Mouse (Mus musculus) left cerebral cortex, adult 11 months (tissue): ENCODE results near the gene Troap.

Experiments
- DNase-seq: peaks from one replicate; pipeline ENCODE4 v3.0.0; 2022; ENCODE audit warnings: low spot score

Gene Troap

DNA sequence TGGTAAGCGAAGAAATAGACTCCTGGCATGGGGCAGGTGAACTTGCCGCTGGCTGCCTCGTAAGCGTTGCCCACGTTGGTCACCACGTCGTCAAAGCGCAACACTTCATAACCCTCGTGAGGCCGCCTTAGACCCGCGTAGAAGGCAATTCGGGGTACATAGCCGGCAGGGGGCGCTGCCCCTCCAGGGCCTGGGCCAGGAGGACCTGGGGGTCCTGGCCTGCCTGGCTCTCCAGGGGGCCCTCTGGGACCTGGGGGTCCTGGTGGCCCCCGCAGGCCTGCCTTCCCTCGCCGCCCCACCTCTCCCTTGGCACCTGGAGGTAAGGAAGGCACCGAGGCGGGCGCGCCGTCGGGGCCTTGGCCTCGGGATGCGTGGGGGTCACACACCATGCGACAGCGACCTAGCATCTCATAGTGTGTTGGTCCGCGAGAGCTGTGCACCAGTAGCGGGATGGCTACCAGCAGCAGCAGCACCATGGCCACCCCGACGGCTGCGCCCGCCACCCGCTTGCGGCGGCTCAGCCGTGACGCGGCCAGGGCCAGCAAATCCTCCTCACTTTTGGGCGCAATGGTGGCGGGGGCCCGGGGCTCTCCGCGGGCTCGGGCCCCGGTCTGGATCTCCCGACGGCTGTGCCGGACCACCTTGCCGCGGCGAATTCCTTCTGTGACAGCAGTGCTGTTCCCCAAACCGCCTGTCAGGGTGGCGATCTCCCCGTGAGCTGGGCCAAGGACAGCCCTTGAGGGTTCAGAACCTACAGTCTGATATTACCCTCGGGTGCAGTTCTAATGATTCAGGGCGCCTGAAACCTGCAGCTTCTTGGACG is 13.1 kb downstream of the Troap start, which contains the start of gene C1ql4:
Gene C1ql4 (minus strand): TSS at position 565 of the 823 bp plus-strand sequence.
- no peak for DNase-seq

DNA sequence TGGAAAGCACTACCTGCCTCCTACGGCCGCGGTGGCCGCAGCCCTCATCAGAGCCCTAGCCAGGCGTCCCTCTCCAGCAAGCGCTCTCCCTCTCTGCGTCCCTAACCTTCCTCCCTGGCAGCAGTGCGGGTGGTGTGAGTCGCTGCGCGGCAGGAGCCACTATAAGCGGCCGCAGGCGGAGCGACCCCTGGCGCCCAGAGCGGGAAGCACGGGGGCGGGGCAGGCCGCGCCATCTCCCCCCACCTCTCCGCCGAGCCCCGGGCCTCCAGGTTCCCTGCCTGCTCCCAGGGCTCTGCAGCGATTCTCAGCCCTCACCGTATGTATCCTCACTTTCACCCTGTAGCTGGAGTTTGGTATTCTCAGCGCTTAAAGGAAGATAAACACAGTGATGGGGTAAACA is 13.9 kb downstream of the Troap start:
- DNase-seq, result no peak

DNA sequence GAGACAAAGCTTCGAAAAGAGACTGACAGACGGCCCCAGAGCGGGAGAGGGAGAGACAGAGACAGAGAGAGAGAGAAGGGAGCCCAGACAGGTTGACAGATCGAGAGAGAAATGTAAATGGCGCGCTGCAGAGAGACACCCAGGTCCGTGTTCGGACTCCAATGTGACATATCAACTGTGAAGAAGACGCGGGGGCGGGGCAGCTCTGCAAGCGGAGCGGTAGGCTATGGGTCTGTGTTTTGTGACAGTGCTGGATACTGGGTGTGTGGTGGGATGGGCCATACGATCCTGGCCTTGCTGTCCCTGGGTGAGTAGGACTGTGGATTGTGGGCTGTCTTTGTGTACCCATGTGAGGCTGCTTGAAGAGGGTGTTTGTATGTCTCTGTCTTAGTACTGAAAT is 14.7 kb downstream of the Troap start:
- no peak for DNase-seq

DNA sequence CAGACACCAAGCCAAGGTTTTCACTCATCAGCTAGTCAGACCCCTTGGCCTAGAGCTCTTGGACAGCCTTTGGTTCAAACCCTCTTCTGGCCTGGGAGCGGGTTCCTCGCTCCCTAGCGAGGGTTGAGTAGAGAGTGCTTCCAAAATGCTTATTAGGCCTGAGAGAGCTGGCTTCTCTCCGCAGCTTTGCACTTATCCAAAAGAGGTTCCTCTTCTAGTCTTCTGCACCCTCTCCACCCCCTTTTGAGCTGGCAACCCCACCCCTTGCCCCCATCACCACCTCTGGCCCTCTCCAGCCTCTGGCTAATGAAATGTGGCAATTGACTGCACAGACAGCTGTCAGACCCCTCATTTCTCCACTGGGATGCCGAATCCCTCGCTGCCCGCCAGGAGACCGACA is 18.5 kb downstream of the Troap start, which contains the start of gene Dnajc22:
Gene Dnajc22 (plus strand): TSS at position 301 of the 400 bp plus-strand sequence.
- DNase-seq, result no peak

DNA sequence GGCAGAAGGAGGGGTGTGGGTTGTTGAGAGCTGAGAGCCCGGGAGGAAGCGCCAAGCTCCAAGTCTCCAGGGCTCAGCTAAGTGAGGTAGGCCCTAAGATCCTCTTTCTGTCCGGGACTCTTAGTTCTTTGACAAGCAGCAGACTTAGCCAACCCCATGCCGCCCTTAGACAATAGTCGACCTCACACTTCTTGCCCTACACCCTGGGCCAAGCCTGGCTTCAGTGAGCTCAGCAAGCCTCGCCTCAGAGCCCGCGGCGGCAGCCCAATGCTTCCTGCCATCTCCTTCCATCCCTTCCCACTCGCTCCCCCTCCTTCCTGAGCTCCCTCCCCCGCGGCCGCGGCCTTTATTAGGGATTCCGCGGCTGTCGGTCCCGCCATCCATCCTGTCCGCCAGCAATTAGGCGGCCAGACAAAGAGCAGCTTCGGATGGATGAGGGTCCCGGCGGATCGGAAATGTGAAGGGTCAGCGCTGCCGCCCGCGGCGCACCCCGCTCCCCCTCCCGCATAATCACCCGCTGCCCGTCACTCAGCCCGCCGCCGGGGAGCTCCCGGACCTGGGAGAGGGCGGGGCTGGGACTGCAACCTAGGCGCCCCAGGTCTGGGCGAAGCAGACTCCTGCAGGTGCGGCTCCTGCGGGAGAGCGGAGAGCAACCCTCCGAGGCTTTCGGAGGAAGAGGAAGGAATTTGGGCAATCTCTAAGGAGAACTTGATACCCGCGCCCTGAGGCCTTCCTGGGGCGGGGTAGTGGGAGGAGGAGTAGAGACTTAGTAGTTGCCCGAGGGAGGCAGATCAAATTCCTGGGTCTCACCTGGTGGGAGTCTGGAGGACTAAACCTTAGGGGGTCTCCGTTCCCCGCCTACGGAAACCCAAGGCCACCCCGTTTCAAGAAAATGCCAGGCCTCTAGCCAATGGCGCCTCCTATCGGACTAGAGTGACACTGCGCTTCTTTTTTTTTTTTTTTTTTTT is 19.2 kb downstream of the Troap start:
- no peak for DNase-seq

DNA sequence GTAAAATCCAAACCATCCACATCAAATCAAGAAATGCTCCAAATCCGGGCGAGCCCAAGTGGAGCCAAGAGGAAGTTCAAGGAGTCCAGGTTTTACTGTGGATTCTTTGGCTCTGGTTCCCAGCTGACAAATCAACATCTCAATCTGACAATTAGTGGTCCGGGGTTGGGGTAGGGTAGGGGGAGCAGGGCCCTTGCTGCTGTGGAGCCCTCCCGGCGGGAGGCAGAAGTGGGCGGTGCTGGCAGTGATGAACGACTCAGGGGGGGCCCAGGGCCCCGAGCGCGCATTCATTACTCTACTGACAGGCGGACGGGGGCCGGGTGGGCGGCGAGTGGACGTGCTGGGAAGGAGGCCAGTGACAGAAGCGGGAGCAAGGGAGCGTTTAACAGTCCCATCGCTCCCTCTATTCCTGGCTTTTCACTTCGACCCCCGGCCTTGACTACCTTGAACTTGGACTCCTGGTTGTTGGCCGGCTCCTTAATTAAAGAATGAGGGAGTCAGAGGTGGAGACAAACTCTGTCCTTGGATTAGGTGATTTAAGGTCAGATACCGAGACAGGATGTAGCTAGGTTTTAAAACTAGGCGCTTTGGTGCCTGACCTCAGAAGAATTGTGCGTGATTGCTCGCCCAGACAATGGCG is 20.4 kb downstream of the Troap start:
- no peak for DNase-seq

DNA sequence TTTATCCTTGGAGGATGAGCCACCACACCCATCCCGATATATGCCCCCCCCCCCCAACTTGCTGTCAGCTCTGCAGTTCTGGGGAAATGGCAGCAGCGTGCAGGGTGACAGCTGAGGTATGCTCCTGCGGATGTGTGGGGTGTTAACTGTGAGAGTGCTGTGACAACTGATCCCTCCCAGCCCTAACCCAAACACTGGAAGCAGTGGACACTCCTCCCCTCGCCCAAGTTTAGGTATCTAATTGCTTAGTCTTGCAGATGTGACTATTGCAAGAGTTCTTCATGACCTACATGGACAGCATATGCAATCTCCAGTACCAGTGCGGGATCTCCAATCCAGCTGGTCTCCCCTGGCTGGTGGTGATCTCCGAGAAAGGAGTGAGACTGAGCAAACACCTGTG is 21.0 kb downstream of the Troap start:
- DNase-seq, result no peak

DNA sequence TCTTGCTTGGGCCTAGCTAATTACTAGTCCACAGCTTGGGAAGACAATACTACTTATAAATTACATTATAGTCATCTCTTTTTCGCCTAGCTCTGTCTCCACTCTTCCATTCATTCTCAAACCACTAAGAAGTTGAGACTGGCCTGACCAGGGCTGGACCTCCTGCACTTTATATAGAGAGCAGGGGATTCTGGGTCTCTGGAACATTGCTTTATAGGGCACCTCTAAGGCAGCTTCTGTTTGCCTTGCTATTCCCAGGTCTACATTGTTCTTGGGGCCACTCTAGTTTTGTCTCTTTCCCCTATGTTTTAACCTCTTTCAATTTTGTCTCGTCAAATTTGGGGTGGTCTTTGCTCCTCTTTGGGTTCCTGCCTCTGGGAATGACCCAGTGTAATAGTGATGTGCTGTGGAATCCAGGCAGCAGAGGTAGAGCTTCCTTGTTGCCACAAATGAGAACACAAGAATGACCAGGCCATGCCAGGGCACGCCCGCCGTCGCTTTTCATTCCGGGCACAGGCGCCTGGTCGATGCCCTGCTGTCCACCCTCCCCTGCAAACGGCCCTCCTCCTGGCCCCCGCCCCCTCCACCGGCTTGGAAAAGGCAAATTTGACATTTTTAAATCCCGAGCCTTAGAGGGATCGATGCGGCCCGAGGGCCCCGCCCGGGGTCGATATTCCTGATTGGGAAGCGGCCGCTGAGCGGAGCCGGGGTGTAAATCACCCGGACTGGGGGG is 21.9 kb downstream of the Troap start:
- no peak for DNase-seq

DNA sequence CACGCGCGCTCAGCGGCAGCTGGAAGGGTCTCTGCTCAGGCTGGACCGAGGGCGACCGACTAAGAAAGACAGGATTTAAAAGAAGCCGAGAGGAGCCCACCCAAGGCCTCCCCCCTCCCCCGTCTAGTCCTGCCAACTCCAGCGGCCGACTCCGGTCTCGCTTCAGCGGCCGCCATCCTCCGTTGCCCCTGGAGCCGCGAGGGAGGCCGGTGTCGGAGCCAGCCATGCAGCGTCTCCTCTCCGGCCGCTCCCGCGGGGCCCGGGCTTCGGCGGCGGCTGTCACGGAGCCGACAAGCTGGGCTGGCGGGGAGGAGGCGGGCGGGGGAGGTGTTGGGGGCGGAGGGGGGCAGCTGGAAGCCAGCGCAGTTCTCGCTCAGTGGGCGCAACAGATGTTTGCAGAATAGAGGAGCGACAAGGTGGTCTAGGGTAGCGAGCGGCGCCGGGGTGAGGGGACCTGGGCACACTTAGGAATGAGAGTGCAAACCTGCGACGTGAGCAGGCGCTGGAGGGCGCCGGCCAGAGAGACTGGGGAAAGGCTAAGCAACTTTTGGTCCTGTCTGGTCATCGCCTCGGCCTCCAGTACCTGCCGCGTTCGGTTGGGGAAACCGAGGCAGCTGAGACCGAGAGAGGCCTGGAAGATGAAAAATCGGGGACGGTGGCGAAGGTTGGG is 22.6 kb downstream of the Troap start:
- no peak for DNase-seq

DNA sequence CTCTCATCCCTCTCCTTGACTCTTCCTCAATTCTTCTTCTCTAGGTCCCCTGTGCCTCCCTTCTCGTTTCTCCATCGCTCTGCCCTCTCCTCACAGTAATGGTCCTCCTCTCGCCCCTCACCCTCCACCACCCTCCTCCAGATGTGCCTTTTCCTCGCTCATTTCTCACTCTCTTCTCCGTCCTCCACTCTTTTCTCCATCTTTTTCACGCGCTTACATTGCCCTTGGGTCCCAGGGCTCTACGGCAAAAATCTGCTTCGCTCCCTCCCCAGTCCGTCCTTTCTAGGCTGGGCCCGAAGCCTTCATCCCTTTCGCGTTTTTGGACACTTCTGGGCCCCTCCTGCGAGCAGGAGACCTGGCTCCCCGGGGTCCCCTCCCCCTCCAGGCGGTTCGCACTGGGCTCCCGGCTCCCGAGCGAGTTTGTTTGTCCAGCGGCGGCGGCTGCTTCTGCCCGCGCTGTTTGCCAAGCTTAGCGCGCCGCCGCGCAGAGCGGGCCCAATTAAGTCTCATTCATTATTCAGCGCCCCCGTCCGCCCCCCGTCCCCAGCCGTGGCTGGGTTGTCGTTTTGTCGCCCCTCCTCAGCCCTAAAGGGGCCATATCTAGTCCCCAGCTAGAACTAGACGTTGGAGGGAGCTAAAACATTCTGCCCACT is 23.6 kb downstream of the Troap start:
- DNase-seq, result no peak

DNA sequence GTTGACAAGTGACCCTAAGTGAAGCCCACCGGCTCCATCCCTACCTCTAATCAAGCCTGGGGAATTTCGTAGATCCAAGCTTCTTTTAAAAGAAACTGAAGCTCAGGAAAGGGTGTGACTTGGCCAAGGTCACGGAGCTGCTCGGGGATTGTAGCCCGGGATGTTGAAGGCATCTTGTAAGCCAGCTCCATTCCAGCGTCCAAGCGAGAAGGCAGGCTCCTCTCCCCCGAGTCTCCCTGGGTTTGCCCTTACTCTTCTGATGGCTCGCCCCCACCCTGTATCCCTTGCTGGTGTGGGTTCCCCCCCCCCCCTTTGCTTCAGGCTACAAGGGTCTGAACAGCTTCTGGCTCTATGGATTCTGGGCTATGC is 24.1 kb downstream of the Troap start:
- DNase-seq, result no peak

DNA sequence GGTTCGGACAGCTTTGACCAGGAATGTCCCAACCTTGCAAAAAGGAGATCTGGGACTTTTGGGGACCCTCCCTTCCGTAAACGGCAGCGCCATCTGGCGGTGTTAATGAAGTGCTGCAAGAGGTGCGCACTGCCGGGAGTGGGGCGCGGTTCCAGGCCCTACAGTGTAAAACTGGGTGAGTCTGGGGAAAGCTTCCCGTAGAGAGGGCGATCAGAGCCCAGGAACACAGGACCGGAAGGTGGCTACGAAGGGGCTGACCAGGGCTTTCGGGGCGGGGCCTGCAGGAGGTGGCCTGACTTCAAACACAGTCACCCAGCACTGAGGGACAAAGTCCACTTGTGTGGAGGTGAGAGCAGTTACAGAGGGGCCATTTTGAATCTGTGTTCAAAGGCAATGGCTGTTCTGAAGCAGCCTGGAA is 24.8 kb downstream of the Troap start:
- DNase-seq, result no peak

DNA sequence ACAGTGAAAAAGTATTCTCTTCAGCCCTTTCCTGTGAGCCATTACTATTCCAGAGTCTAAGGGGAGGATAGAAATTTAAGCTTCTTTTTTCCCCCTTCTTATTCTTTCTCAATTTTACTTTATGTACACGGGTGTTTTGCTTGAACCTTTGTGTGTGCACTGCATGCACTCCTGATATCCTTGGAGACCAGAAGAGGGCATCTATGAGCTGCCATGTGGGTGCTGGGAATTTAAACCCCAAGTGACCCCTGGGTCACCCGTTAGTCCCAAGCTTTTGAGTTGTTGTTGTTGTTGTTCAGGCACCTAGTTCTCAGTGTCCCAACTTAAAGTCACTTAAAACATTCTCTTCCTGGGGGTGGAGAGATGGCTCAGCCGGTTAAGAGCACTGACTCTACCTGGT is 25.6 kb downstream of the Troap start:
- DNase-seq, result no peak

DNA sequence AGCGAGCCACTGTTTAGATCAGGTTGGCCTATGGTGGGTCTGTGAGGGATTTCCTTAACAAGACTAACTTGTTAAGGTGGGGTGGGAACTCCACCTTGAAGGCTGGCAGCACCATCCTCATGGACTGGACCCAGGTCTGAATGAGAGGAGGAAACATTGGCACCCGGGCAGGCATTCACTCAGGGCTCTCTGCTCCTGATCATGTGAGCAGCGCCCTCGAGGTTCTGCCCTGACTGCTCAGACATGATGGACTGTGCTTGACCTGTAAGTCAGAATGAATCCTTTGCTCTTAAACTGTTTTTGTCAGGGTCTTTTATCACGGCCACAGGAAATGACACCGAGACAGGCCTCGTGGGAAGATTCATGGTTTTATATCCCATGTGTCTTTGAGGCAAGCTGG is 30.9 kb downstream of the Troap start:
- no peak for DNase-seq

DNA sequence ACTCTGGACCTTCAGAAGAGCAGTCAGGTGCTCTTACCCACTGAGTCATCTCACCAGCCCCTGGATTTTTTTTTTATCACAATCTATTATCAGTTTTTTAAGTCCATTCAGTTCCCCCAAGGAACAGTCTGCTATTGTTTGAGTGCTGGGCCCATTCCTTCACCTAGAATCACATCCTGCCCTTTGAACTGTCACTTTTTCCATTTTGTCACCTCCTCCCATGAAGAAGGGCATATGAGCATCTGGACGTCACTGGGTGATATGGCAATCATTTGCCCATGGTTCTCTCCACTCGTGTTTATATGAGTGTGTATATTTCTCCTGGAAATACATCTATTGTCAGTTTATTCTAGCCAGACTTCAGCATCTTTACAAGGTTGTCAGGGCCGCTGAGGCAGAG is 33.5 kb downstream of the Troap start:
- no peak for DNase-seq

DNA sequence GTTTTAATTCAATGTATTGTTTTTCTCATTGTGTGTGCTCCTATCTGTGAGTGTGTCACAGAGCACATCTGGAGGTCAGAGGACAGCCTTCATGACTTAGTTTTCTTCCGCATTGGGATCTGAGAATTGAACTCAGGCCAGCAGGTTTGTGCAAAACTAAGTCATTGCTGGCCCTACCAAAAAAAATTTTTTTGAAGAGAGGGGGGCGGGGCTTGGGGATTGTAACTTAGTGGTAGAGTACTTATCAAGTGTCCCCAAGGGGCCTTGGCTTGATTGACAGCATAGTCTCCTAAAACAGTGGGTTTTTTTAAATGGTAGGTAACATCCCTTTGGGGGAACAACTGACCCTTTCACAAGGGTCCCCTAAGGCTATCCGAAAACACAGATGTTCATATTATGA is 36.8 kb downstream of the Troap start:
- DNase-seq, result no peak

DNA sequence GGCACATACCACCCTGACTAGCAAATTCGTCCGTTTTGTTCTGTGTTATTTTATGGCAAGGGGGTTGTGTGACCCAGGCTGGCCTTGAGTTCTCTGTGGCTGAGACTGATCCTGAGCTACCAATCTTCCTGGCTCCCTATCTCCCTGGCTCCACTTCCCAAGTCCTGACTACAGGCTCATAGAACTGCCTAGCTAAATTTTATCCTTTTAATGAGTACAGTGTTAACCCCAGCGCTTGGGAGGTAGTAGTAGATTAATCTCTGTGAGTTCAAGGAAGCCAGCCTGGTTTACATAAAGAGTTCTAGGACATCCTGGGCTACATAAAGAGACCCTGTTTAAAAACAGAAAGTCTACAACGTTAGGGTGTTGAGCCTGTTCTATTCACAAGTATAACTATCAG is 37.4 kb downstream of the Troap start:
- DNase-seq, result no peak

DNA sequence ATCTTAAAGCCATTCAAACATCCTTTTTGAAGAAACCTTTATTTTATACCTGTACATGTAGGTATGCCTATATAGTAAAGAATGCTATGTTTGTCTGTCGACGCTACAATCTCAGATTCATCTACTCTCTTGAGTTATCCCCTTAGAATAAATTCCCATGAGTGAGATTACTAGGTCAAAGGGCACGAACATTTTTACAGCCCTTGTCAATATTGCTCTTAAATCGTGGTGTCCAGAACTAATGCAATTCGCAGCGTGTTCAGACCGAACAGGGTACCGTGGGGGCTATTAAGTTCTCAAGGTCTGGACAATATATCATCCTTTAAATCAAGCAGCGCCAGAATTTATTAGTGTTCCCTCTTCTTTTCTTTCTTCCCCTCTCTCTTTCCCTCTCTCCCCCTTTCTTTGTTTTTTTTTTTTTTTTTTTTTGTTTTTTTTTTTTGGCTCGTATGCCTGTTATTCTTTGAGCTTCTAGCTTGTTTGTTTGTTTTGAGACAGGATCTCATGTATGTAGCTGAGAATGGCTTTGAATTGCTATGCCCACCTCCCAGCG is 38.5 kb downstream of the Troap start:
- DNase-seq, result no peak

DNA sequence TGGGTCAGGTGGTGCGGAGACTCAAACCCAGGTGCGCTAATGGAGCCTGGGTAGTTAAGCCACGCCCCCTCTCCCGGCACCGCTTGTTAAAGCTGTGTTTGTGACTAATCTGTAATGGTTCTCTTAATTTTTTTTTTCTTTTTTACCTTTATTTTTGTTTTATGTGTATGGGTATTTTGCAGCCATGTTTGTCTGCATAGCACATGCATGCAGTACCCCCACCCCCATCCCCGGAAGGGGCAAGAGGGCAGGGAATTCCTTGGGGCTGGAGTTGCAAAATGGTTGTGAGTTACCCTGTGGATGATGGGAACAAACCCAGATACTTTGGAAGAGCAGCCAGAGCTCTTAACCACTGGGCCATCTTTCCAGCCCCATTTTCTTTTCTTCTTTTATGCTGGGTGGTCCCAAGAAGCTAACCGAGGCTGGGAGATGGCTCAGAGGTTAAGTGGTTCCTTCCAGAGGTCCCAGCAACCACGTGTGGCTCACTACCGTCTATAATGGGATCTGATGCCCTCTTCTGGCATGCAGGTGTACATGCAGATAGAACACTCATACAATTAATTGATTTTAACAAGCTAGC is 39.1 kb downstream of the Troap start:
- DNase-seq, result no peak
